Mouse (Mus musculus) heart, embryonic 10.5 days (tissue): ENCODE data around the gene Ipo9. TPM values are rescaled to one million over a fixed set of nuclear protein-coding genes. Genes with fewer than 3 reads are reported as not detected.

Source experiments
- DNase-seq: peaks from one replicate; pipeline ENCODE4 v3.0.0-alpha.2; 2017; ENCODE audit warnings: low spot score
- H3K27ac ChIP-seq: fragments of 300-500 bp; sonication (generic); 2 replicates; pipeline ENCODE4 v1.5.1; 2016; ENCODE audit warnings: mild to moderate bottlenecking
- H3K27me3 ChIP-seq: fragments of 300-500 bp; sonication (generic); 2 replicates; pipeline ENCODE4 v1.6.1; 2016; ENCODE audit warnings: mild to moderate bottlenecking; ENCODE audit not compliant: poor library complexity, insufficient read depth, severe bottlenecking
- H3K36me3 ChIP-seq: fragments of 300-500 bp; sonication (generic); 2 replicates; pipeline ENCODE4 v1.6.1; 2016; ENCODE audit warnings: mild to moderate bottlenecking, moderate library complexity
- H3K4me1 ChIP-seq: fragments of 300-500 bp; sonication (generic); 2 replicates; pipeline ENCODE4 v1.6.1; 2016; ENCODE audit warnings: mild to moderate bottlenecking
- H3K4me3 ChIP-seq: fragments of 300-500 bp; sonication (generic); 2 replicates; pipeline ENCODE4 v1.5.1; 2016; ENCODE audit warnings: mild to moderate bottlenecking, moderate library complexity
- H3K9me3 ChIP-seq: fragments of 300-500 bp; sonication (generic); 2 replicates; pipeline ENCODE4 v1.6.1; 2016; ENCODE audit warnings: mild to moderate bottlenecking, moderate library complexity
- WGBS: fragments of 180-500 bp; shearing (Covaris S2); methylation state at CpG from one replicate; pipeline ENCODE4 v1.1.7; 2016; 5-methylcytosine and 5-hydroxymethylcytosine counted together
- polyA plus RNA-seq: library from polyadenylated mRNA; unstranded; fragments of >200 nt; fragmentation: Nextera tagmentation; extraction: Ambion mirVana; gene quantifications from 2 replicates; pipeline ENCODE4 v1.2.1, GENCODE M21; 2016

Gene Ipo9
- polyA plus RNA-seq, 1 experiment from 2014 or later: 134 TPM

DNA sequence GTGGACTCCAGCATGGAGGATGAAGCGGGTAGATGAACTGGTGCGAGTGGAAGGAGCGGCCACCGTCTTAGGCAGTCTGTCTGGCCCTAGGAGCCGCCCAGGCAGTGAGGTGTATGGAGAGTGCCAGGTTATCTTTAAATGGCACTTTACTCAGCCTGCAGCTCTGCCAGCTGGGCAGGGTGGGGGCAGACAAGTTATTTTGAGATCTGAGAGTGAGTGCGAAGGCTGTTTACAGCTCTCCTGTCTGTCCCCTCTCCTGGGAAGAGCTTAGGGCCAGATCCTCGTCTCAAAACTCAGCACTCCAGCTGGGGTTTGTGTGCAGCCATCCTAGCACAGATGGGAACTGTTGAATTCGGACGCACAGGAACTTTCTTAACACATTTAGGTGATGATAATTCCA is 51.7 kb downstream of the Ipo9 start:
- Histone ChIP-seq H3K4me1 (peaks cover 44% of the 10 kb centered on the region), H3K9me3 (no peaks in the 10 kb centered on the region), H3K27ac (peak overlapping the region; percentile 59; the same call in 1 of the 2 replicates), H3K36me3 (peaks cover 19% of the 10 kb centered on the region), H3K4me3 (peak overlapping the region; percentile 15), H3K27me3 (no peaks in the 10 kb centered on the region)
- 48% methylated on average over 9 of the region's 9 CpGs for WGBS
- DNase-seq: no peak

GRCm38 (mm10) chr1:135374868-135375581 is 55.3 kb downstream of the Ipo9 start, which contains the start of gene Shisa4:
Gene Shisa4, minus strand, starts transcription at chr1:135375237.
- Histone ChIP-seq H3K27ac (peak within 1 kb of the TSS; percentile 91), H3K9me3 (no peaks in the 10 kb centered on the region), H3K4me3 (peak within 1 kb of the TSS; percentile 74), H3K36me3 (no peaks in the 10 kb centered on the region), H3K27me3 (no peaks in the 10 kb centered on the region; the same call in 1 of the 2 replicates), H3K4me1 (peaks cover 61% of the 10 kb centered on the region)
- WGBS: 4% methylated on average over 38 of the region's 38 CpGs
- DNase-seq: peak; percentile 87

GRCm38 (mm10) chr1:135374175-135374867 is 56.0 kb downstream of the Ipo9 start:
- DNase-seq: no peak
- Histone ChIP-seq H3K9me3 (no peaks in the 10 kb centered on the region), H3K27me3 (peaks cover 7% of the 10 kb centered on the region), H3K36me3 (no peaks in the 10 kb centered on the region), H3K27ac (peak overlapping the region; percentile 91), H3K4me3 (peak overlapping the region; percentile 74), H3K4me1 (peaks cover 56% of the 10 kb centered on the region)
- WGBS: under 1% methylated on average over 19 of the region's 19 CpGs

GRCm38 (mm10) chr1:135373171-135373677 is 57.1 kb downstream of the Ipo9 start:
- 57% methylated on average over 4 of the region's 4 CpGs for WGBS
- Histone ChIP-seq H3K27me3 (peaks cover 12% of the 10 kb centered on the region), H3K4me1 (peaks cover 56% of the 10 kb centered on the region), H3K9me3 (no peaks in the 10 kb centered on the region), H3K27ac (no peak overlapping the region), H3K36me3 (no peaks in the 10 kb centered on the region), H3K4me3 (no peak overlapping the region)
- no peak for DNase-seq

GRCm38 (mm10) chr1:135369415-135369814 is 60.9 kb downstream of the Ipo9 start:
- DNase-seq: no peak
- H3K36me3 ChIP-seq: 0 out of 2 replicates have a peak, but pooled peaks cover 10% of the 10 kb centered on the region
- no peaks in the 10 kb centered on the region for H3K9me3 ChIP-seq
- peaks cover 54% of the 10 kb centered on the region for H3K4me1 ChIP-seq
- 80% methylated on average over 5 of the region's 5 CpGs for WGBS
- H3K27ac ChIP-seq: no peak overlapping the region
- H3K4me3 ChIP-seq: peak overlapping the region; percentile 62; the same call in 1 of the 2 replicates
- H3K27me3 ChIP-seq: peaks cover 12% of the 10 kb centered on the region

DNA sequence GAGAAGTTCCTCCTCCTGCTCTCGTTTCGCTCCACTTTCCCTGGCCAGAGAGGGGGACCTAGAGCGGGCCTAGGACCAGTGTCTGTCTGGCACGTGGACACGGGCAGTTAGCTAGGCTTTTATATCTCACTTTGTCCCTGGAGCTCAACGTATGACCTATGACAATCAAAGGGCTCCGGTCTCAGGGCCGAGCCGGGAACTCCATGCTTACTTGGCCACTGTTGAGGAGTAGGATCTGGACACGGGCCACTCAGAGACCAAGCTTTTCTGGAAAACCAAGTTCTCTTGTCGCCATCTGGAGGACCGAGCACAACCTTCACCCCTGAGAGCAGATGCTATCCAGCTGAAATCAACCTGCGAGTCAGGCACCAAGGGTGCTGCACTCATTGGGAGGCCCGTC is 61.3 kb downstream of the Ipo9 start:
- peaks cover 50% of the 10 kb centered on the region for H3K4me1 ChIP-seq
- 0 out of 2 replicates have a peak, but pooled peaks cover 13% of the 10 kb centered on the region for H3K36me3 ChIP-seq
- peak overlapping the region; percentile 62 for H3K4me3 ChIP-seq
- no peaks in the 10 kb centered on the region for H3K9me3 ChIP-seq
- DNase-seq: peak; percentile 82
- peaks cover 12% of the 10 kb centered on the region for H3K27me3 ChIP-seq
- 0 out of 2 replicates have a peak overlapping the region, but pooled peaks have one; percentile 78 for H3K27ac ChIP-seq
- WGBS: 7% methylated on average over 14 of the region's 14 CpGs

- H3K9me3 ChIP-seq: no peaks in the 10 kb centered on the region
- peaks cover 12% of the 10 kb centered on the region for H3K27me3 ChIP-seq
- 0 out of 2 replicates have a peak, but pooled peaks cover 13% of the 10 kb centered on the region for H3K36me3 ChIP-seq
- peaks cover 45% of the 10 kb centered on the region for H3K4me1 ChIP-seq
- peak; percentile 90 for DNase-seq
- peak overlapping the region; percentile 62 for H3K4me3 ChIP-seq
- WGBS: 2% methylated on average over 20 of the region's 20 CpGs
- H3K27ac ChIP-seq: peak overlapping the region; percentile 78
Observed at GRCm38 (mm10) chr1:135368245-135368644, 62.1 kb downstream of the Ipo9 start.

GRCm38 (mm10) chr1:135367595-135367994 is 62.7 kb downstream of the Ipo9 start:
- 0 out of 2 replicates have a peak, but pooled peaks cover 13% of the 10 kb centered on the region for H3K36me3 ChIP-seq
- H3K27me3 ChIP-seq: peaks cover 12% of the 10 kb centered on the region
- H3K9me3 ChIP-seq: no peaks in the 10 kb centered on the region
- H3K4me1 ChIP-seq: peaks cover 40% of the 10 kb centered on the region
- WGBS: 55% methylated on average over 8 of the region's 8 CpGs
- H3K27ac ChIP-seq: no peak overlapping the region
- no peak overlapping the region for H3K4me3 ChIP-seq
- no peak for DNase-seq

GRCm38 (mm10) chr1:135367005-135367404 is 63.3 kb downstream of the Ipo9 start:
- WGBS: 65% methylated on average over 7 of the region's 7 CpGs
- 0 out of 2 replicates have a peak, but pooled peaks cover 13% of the 10 kb centered on the region for H3K36me3 ChIP-seq
- peaks cover 34% of the 10 kb centered on the region for H3K4me1 ChIP-seq
- no peak overlapping the region for H3K4me3 ChIP-seq
- peaks cover 12% of the 10 kb centered on the region for H3K27me3 ChIP-seq
- no peak for DNase-seq
- H3K9me3 ChIP-seq: no peaks in the 10 kb centered on the region
- no peak overlapping the region for H3K27ac ChIP-seq

DNA sequence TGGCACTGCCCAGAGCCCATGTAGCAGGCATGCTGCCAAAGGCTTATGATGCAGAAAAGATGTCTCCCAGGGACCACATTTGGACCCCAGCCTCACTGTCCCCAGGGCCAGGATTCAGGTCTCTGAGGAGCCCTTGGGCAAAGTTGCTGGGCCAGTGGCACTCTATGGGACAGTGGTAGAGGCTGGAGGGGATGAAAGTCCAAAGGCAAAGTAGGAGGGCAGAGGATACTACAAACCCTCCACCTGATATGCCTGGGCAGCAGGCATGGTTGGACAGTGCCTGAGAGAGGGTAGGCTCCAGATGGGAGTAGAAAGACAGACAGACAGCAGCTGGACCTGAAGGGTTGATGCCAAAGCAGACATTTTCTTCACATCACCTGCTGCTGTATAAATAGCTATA is 63.9 kb downstream of the Ipo9 start:
- H3K27me3 ChIP-seq: peaks cover 12% of the 10 kb centered on the region
- no peak for DNase-seq
- peaks cover 31% of the 10 kb centered on the region for H3K4me1 ChIP-seq
- no peak overlapping the region for H3K4me3 ChIP-seq
- H3K9me3 ChIP-seq: no peaks in the 10 kb centered on the region
- H3K27ac ChIP-seq: no peak overlapping the region; the same call in 1 of the 2 replicates
- peaks cover 19% of the 10 kb centered on the region; the same call in 1 of the 2 replicates for H3K36me3 ChIP-seq

DNA sequence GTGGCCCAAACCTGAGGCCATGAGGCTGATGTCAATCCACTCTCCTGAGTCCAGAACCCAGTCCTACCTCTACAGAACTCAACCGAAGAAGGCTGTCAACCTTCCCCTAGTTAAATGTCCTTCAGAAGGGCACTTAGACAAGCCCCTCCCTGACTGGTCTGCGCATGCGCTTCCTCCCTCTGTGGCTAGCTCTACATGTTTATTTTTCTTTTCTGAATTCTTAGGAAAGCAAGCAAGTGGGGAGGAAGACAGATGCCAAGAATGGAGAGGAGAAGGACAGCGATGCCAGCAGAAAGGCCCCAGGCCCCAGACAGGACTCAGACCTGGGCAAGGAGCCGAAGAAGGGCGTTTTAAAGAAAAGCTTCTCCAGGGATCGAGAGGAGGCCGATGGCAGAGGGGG is 66.9 kb downstream of the Ipo9 start:
- 71% methylated on average over 8 of the region's 8 CpGs for WGBS
- no peak overlapping the region for H3K27ac ChIP-seq

GRCm38 (mm10) chr1:135362115-135362514 is 68.2 kb downstream of the Ipo9 start:
- Histone ChIP-seq H3K4me3 (no peak overlapping the region), H3K4me1 (peaks cover 30% of the 10 kb centered on the region), H3K27ac (no peak overlapping the region), H3K36me3 (peaks cover 22% of the 10 kb centered on the region), H3K27me3 (no peaks in the 10 kb centered on the region), H3K9me3 (no peaks in the 10 kb centered on the region)
- no peak for DNase-seq

More for the DNA sequence above, 66.9 kb downstream of the Ipo9 start:
- Histone ChIP-seq H3K9me3 (no peaks in the 10 kb centered on the region), H3K36me3 (peaks cover 22% of the 10 kb centered on the region), H3K27me3 (no peaks in the 10 kb centered on the region), H3K4me1 (peaks cover 26% of the 10 kb centered on the region), H3K4me3 (no peak overlapping the region)
- DNase-seq: no peak

DNA sequence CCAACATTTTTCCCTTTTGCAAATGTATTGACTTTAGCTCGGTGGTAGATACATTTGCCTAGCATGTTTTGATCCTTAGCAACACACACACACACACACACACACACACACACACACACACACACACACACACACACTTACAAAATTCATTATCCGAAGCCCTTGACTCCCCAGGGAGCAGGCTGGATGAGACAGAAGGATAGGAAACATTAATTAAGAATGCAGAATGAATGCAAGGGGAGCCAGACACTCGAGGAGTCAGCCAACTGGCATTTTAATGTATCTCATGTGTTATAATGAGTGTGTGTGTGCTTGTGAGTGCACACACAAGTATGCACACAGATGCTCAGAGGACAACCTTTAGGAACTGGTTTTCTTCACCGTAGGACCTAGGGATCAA is 68.8 kb downstream of the Ipo9 start:
- H3K4me1 ChIP-seq: peaks cover 30% of the 10 kb centered on the region
- no peaks in the 10 kb centered on the region for H3K27me3 ChIP-seq
- H3K27ac ChIP-seq: no peak overlapping the region
- no peaks in the 10 kb centered on the region for H3K9me3 ChIP-seq
- H3K36me3 ChIP-seq: peaks cover 22% of the 10 kb centered on the region
- H3K4me3 ChIP-seq: no peak overlapping the region
- DNase-seq: no peak
- 83% methylated on average over 4 of the region's 4 CpGs for WGBS
